Mouse (Mus musculus) CH12.LX (cell line): ENCODE results near the gene Jmjd8. TPM values are rescaled to one million over a fixed set of nuclear protein-coding genes. Genes with fewer than 3 reads are reported as not detected.

Experiments used
- DNase-seq: peaks from one replicate; pipeline ENCODE4 v3.0.0-alpha.2; 2013; ENCODE audit errors: extremely low read depth
- H3K27ac ChIP-seq: 2 replicates; pipeline ENCODE4 v1.5.1; 2012; ENCODE audit warnings: low read depth, mild to moderate bottlenecking, control low read depth, moderate library complexity; ENCODE audit not compliant: insufficient read depth
- H3K27me3 ChIP-seq: replicated peaks from 2 replicates; pipeline ENCODE3; 2012; ENCODE audit warnings: inconsistent platforms
- H3K36me3 ChIP-seq, 2 experiments: replicated peaks in 1 of 2; 2 replicates each; pipeline versions ENCODE3 to v1.6.1; 2012; ENCODE audit warnings: inconsistent platforms in 1 of 2, low read length in 1 of 2, mild to moderate bottlenecking in 1 of 2, mixed read lengths in 1 of 2, moderate library complexity in 1 of 2; ENCODE audit not compliant: control insufficient read depth in 1 of 2, insufficient read depth in 1 of 2
- H3K4me1 ChIP-seq, 2 experiments: 2 replicates each; pipeline ENCODE4 v1.6.1; 2012; ENCODE audit warnings: inconsistent platforms in 1 of 2, moderate library complexity in 1 of 2; ENCODE audit not compliant: insufficient read depth in 2 of 2, control insufficient read depth in 1 of 2
- H3K4me2 ChIP-seq: 2 replicates; pipeline ENCODE4 v1.6.1; 2012; ENCODE audit warnings: low read depth, mild to moderate bottlenecking, control low read depth; ENCODE audit not compliant: poor library complexity, insufficient read depth, severe bottlenecking
- H3K4me3 ChIP-seq, 3 experiments: fragments of 150-350 bp in 1 of 3; sonication (generic) in 1 of 3; replicated peaks in 1 of 3; 2 replicates each; pipeline versions ENCODE3 to v1.5.1; 2011 to 2012; ENCODE audit warnings: low read depth in 2 of 3, low read length in 2 of 3, mild to moderate bottlenecking in 2 of 3, moderate library complexity in 2 of 3, control low read depth in 1 of 3, improper control_type of control experiment in 1 of 3, inconsistent platforms in 1 of 3, mixed read lengths in 1 of 3; ENCODE audit not compliant: poor library complexity in 1 of 3
- H3K79me2 ChIP-seq: replicated peaks from 2 replicates; pipeline ENCODE4 v1.6.1; 2012; ENCODE audit warnings: mild to moderate bottlenecking, moderate library complexity; ENCODE audit not compliant: control insufficient read depth, poor library complexity, insufficient read depth, severe bottlenecking; ENCODE audit errors: extremely low read depth
- H3K9ac ChIP-seq: 2 replicates; pipeline ENCODE4 v1.6.1; 2012; ENCODE audit warnings: low read depth, mild to moderate bottlenecking, control low read depth, moderate library complexity; ENCODE audit not compliant: insufficient read depth
- H3K9me3 ChIP-seq: replicated peaks from 2 replicates; pipeline ENCODE3; 2012; ENCODE audit warnings: low read length, inconsistent platforms, mixed read lengths
- BHLHE40 ChIP-seq: IDR thresholded peaks from 2 replicates; pipeline ENCODE4 v1.6.1; 2011; ENCODE audit warnings: mild to moderate bottlenecking, low read depth, low read length, improper control_type of control experiment
- CHD1 ChIP-seq: IDR thresholded peaks from 2 replicates; pipeline ENCODE4 v1.6.1; 2012; ENCODE audit warnings: low read depth, low read length, improper control_type of control experiment, inconsistent platforms
- CHD2 ChIP-seq: IDR thresholded peaks from 2 replicates; pipeline ENCODE4 v1.6.1; 2011; ENCODE audit warnings: low read length, improper control_type of control experiment
- CTCF ChIP-seq, 2 experiments: IDR thresholded peaks in 1 of 2; conservative IDR thresholded peaks in 1 of 2; 2 replicates each; pipeline ENCODE4 v1.5.1; 2011 to 2012; ENCODE audit warnings: low read depth in 2 of 2, low read length in 2 of 2, improper control_type of control experiment in 1 of 2, inconsistent platforms in 1 of 2, mild to moderate bottlenecking in 1 of 2, moderate library complexity in 1 of 2
- E2F4 ChIP-seq: IDR thresholded peaks from 2 replicates; pipeline ENCODE4 v1.6.1; 2011; ENCODE audit warnings: low read depth, low read length, improper control_type of control experiment; ENCODE audit not compliant: insufficient replicate concordance
- ELF1 ChIP-seq: IDR thresholded peaks from 2 replicates; pipeline ENCODE4 v1.6.1; 2014; ENCODE audit warnings: low read depth, mild to moderate bottlenecking, inconsistent platforms, low read length, improper control_type of control experiment
- EP300 ChIP-seq: IDR thresholded peaks from 2 replicates; pipeline ENCODE4 v1.6.1; 2011; ENCODE audit warnings: low read length, improper control_type of control experiment
- ETS1 ChIP-seq: conservative IDR thresholded peaks from 2 replicates; pipeline ENCODE4 v1.6.1; 2012; ENCODE audit warnings: low read depth, mild to moderate bottlenecking, inconsistent platforms, low read length, improper control_type of control experiment, moderate library complexity
- GABPA ChIP-seq: IDR thresholded peaks from 2 replicates; pipeline ENCODE4 v1.6.1; 2012; ENCODE audit warnings: low read depth, low read length, improper control_type of control experiment, inconsistent platforms; ENCODE audit not compliant: insufficient replicate concordance
- HCFC1 ChIP-seq: IDR thresholded peaks from 2 replicates; pipeline ENCODE4 v1.6.1; 2012; ENCODE audit warnings: low read depth, mild to moderate bottlenecking, inconsistent platforms, low read length, improper control_type of control experiment
- IRF4 ChIP-seq: IDR thresholded peaks from 2 replicates; pipeline ENCODE4 v1.6.1; 2014; ENCODE audit warnings: low read depth, mild to moderate bottlenecking, inconsistent platforms, low read length, improper control_type of control experiment
- JUN ChIP-seq: IDR thresholded peaks from 2 replicates; pipeline ENCODE4 v1.6.1; 2011; ENCODE audit warnings: low read depth, mild to moderate bottlenecking, low read length, improper control_type of control experiment, moderate library complexity; ENCODE audit not compliant: insufficient read depth
- JUND ChIP-seq: conservative IDR thresholded peaks from 2 replicates; pipeline ENCODE4 v1.6.1; 2011; ENCODE audit warnings: low read depth, low read length, improper control_type of control experiment
- KAT2A ChIP-seq: IDR thresholded peaks from 2 replicates; pipeline ENCODE4 v1.6.1; 2012; ENCODE audit warnings: low read length, improper control_type of control experiment, inconsistent platforms; ENCODE audit not compliant: insufficient replicate concordance
- MAFK ChIP-seq: IDR thresholded peaks from 2 replicates; pipeline ENCODE4 v1.6.1; 2011; ENCODE audit warnings: low read length, improper control_type of control experiment; ENCODE audit not compliant: insufficient replicate concordance
- MAX ChIP-seq: IDR thresholded peaks from 2 replicates; pipeline ENCODE4 v1.6.1; 2011; ENCODE audit warnings: low read length, improper control_type of control experiment
- MAZ ChIP-seq: IDR thresholded peaks from 2 replicates; pipeline ENCODE4 v1.6.1; 2012; ENCODE audit warnings: low read depth, mild to moderate bottlenecking, inconsistent platforms, low read length, improper control_type of control experiment, moderate library complexity
- MEF2A ChIP-seq: IDR thresholded peaks from 2 replicates; pipeline ENCODE4 v1.6.1; 2014; ENCODE audit warnings: low read depth, mild to moderate bottlenecking, inconsistent platforms, low read length, improper control_type of control experiment, borderline replicate concordance
- MXI1 ChIP-seq: IDR thresholded peaks from 2 replicates; pipeline ENCODE4 v1.6.1; 2011; ENCODE audit warnings: mild to moderate bottlenecking, low read depth, low read length, improper control_type of control experiment
- MYC ChIP-seq: IDR thresholded peaks from 2 replicates; pipeline ENCODE4 v1.6.1; 2011; ENCODE audit warnings: low read depth, mild to moderate bottlenecking, improper control_type of control experiment, low read length
- NELFE ChIP-seq: IDR thresholded peaks from 2 replicates; pipeline ENCODE4 v1.6.1; 2011; ENCODE audit warnings: low read depth, low read length, improper control_type of control experiment
- NRF1 ChIP-seq: IDR thresholded peaks from 2 replicates; pipeline ENCODE4 v1.6.1; 2014; ENCODE audit warnings: low read depth, mild to moderate bottlenecking, inconsistent platforms, low read length, improper control_type of control experiment, moderate library complexity
- PAX5 ChIP-seq: IDR thresholded peaks from 2 replicates; pipeline ENCODE4 v1.6.1; 2012; ENCODE audit warnings: low read length, inconsistent platforms, mixed read lengths
- POLR2A ChIP-seq: IDR thresholded peaks from 2 replicates; pipeline ENCODE4 v1.6.1; 2011; ENCODE audit warnings: low read depth, mild to moderate bottlenecking, improper control_type of control experiment, low read length
- POLR2AphosphoS2 ChIP-seq: IDR thresholded peaks from 2 replicates; pipeline ENCODE4 v1.6.1; 2011; ENCODE audit warnings: low read depth, low read length, improper control_type of control experiment
- RAD21 ChIP-seq: IDR thresholded peaks from 2 replicates; pipeline ENCODE4 v1.6.1; 2011; ENCODE audit warnings: low read depth, mild to moderate bottlenecking, low read length, improper control_type of control experiment, moderate library complexity
- RCOR1 ChIP-seq: conservative IDR thresholded peaks from 2 replicates; pipeline ENCODE4 v1.6.1; 2012; ENCODE audit warnings: low read depth, mild to moderate bottlenecking, inconsistent platforms, low read length, improper control_type of control experiment
- SIN3A ChIP-seq: IDR thresholded peaks from 2 replicates; pipeline ENCODE4 v1.6.1; 2012; ENCODE audit warnings: low read length, improper control_type of control experiment, inconsistent platforms
- SMC3 ChIP-seq: IDR thresholded peaks from 2 replicates; pipeline ENCODE4 v1.6.1; 2011; ENCODE audit warnings: low read depth, low read length, improper control_type of control experiment
- TBP ChIP-seq: conservative IDR thresholded peaks from 2 replicates; pipeline ENCODE4 v1.6.1; 2011; ENCODE audit warnings: low read depth, low read length, improper control_type of control experiment
- TCF12 ChIP-seq: IDR thresholded peaks from 2 replicates; pipeline ENCODE4 v1.6.1; 2014; ENCODE audit warnings: low read depth, mild to moderate bottlenecking, inconsistent platforms, low read length, improper control_type of control experiment
- UBTF ChIP-seq: IDR thresholded peaks from 2 replicates; pipeline ENCODE4 v1.6.1; 2012; ENCODE audit warnings: low read depth, mild to moderate bottlenecking, inconsistent platforms, low read length, improper control_type of control experiment, moderate library complexity
- USF1 ChIP-seq: IDR thresholded peaks from 2 replicates; pipeline ENCODE4 v1.6.1; 2014; ENCODE audit warnings: low read depth, mild to moderate bottlenecking, inconsistent platforms, low read length, improper control_type of control experiment
- USF2 ChIP-seq: conservative IDR thresholded peaks from 2 replicates; pipeline ENCODE4 v1.6.1; 2011; ENCODE audit warnings: low read depth, low read length, improper control_type of control experiment
- ZC3H11A ChIP-seq: IDR thresholded peaks from 2 replicates; pipeline ENCODE4 v1.6.1; 2012; ENCODE audit warnings: low read depth, mild to moderate bottlenecking, inconsistent platforms, low read length, improper control_type of control experiment
- ZKSCAN1 ChIP-seq: IDR thresholded peaks from 2 replicates; pipeline ENCODE4 v1.6.1; 2012; ENCODE audit warnings: low read depth, inconsistent platforms, low read length, improper control_type of control experiment, borderline replicate concordance
- ZMIZ1 ChIP-seq: IDR thresholded peaks from 2 replicates; pipeline ENCODE4 v1.6.1; 2012; ENCODE audit warnings: low read depth, mild to moderate bottlenecking, inconsistent platforms, low read length, improper control_type of control experiment
- ZNF384 ChIP-seq: IDR thresholded peaks from 2 replicates; pipeline ENCODE4 v1.6.1; 2012; ENCODE audit warnings: low read depth, low read length, improper control_type of control experiment, inconsistent platforms
- dilution Hi-C: fragments of 300-500 bp; cut with MboI; formaldehyde crosslinking; loops from 2 replicates; pipeline ENCODE4 v1.14.3; 2020; ENCODE audit warnings: low sequenced_read_pairs; ENCODE audit not compliant: extremely low pct_unique_long_range_greater_than_20kb, extremely low pct_ligation_motif_present
- in situ Hi-C: fragments of 300-500 bp; cut with MboI; formaldehyde crosslinking; loops from 3 replicates; pipeline ENCODE4 v1.14.3; 2019; ENCODE audit warnings: low sequenced_read_pairs, low pct_ligation_motif_present, low pct_unique_long_range_greater_than_20kb, mixed read lengths
- polyA plus RNA-seq: library from polyadenylated mRNA; unstranded; fragments of >175 nt; gene quantifications from 2 replicates; pipeline ENCODE4 v1.2.1, GENCODE M21; 2012; ENCODE audit warnings: low read depth; ENCODE audit not compliant: insufficient read length
- total RNA-seq, 2 experiments: library from RNA; depleted of rRNA; stranded (reverse); fragments of 300-350 nt in 1 of 2; fragments of >200 nt in 1 of 2; gene quantifications; 2 replicates each; pipeline ENCODE4 v1.2.3; 2012 to 2014

The Jmjd8 gene
- total and polyA plus RNA-seq, 3 experiments = 4.8 to 8.3 (median 7.7) TPM

DNA sequence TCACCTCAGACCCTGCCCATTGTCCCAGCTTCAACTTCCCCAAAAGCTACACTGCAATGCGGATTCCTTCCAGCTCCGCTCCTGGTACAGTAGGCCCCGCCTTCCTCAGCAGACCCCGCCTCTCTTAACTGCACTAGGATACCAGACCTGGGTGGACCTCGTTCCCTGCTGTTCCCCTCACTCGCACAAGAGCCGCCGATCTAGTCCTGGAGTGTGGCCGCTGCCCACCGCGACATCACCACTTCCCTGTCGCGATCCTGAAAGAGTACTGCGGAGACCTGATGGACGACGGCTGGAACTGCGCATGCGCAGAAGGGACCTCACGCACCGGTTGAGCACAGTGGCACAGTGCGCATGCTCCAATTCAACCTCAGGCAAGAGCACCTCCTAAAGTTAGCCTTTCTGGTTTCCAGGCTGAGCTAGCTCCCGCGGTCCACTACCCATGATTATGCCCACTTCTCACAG lies 43.4 kb upstream of the Jmjd8 start, which contains the start of gene Haghl:
Gene Haghl, minus strand, starts transcription at position 393 of the 465 bp plus-strand sequence.
- H3K9ac ChIP-seq = peak within 1 kb of the TSS; percentile 58
- H3K27ac ChIP-seq = peak within 1 kb of the TSS; percentile 50; the same call in 1 of the 2 replicates
- peaks cover 58 to 80% of the 10 kb centered on the region in 2 experiments for H3K36me3 ChIP-seq
- in situ Hi-C loops = no loop called here
- peaks cover 7 to 16% of the 10 kb centered on the region in 2 experiments for H3K4me1 ChIP-seq
- H3K9me3 ChIP-seq = no peaks in the 10 kb centered on the region
- DNase-seq = peak; percentile 98
- H3K4me3 ChIP-seq = peak within 1 kb of the TSS; percentile 65 to 81 (median 73)
- TF ChIP-seq E2F4 = no peak
- TF ChIP-seq ELF1 = peak; percentile 31; the same call in 1 of the 2 replicates
- no peak for TF ChIP-seq MAZ
- TF ChIP-seq MXI1 = 0 out of 2 replicates have a peak, but pooled peaks have one; percentile 17
- TF ChIP-seq CHD2 = 0 out of 2 replicates have a peak, but pooled peaks have one; percentile 20
- no peak for TF ChIP-seq RCOR1
- peak; percentile 79 for TF ChIP-seq POLR2A
- TF ChIP-seq GABPA = no peak
- no peak for TF ChIP-seq SMC3
- TF ChIP-seq ETS1 = no peak
- no peak for TF ChIP-seq TCF12
- TF ChIP-seq USF2 = no peak
- TF ChIP-seq MYC = no peak
- no peak for TF ChIP-seq SIN3A
- no peak for TF ChIP-seq USF1
- TF ChIP-seq CHD1 = no peak
- no peak for TF ChIP-seq IRF4
- TF ChIP-seq KAT2A = no peak
- peak; percentile 91 for TF ChIP-seq POLR2AphosphoS2
- TF ChIP-seq NELFE = peak; percentile 86
- TF ChIP-seq JUND = no peak
- TF ChIP-seq MEF2A = no peak
- no peak for TF ChIP-seq CTCF (conservative IDR thresholded peaks at IDR 0.05 in 1 of 2, IDR thresholded peaks at IDR 0.05 in 1 of 2; ENCODE audit: low read depth in 2 of 2, low read length in 2 of 2)
- TF ChIP-seq ZNF384 = no peak
- TF ChIP-seq EP300 = no peak
- peak; percentile 74; the same call in 1 of the 2 replicates for TF ChIP-seq TBP
- TF ChIP-seq ZMIZ1 = no peak
- peak; percentile 58 for TF ChIP-seq HCFC1
- TF ChIP-seq PAX5 = no peak
- TF ChIP-seq BHLHE40 = no peak
- no peak for TF ChIP-seq MAX
- TF ChIP-seq RAD21 = no peak
- TF ChIP-seq UBTF = no peak
- no peak for TF ChIP-seq JUN
- TF ChIP-seq MAFK = no peak
- no peak for TF ChIP-seq ZKSCAN1
- TF ChIP-seq NRF1 = peak; percentile 100
- TF ChIP-seq ZC3H11A = no peak
- dilution Hi-C loops = no loop called here
- no peaks in the 10 kb centered on the region for H3K79me2 ChIP-seq
- H3K27me3 ChIP-seq = no peaks in the 10 kb centered on the region
- peak within 1 kb of the TSS; percentile 52 for H3K4me2 ChIP-seq
